Mouse (Mus musculus) heart, postnatal 14 days (tissue): Measurements from ENCODE around the gene C8g. TPM values are rescaled to one million over a fixed set of nuclear protein-coding genes. Genes with fewer than 3 reads are reported as not detected.
A peak's percentile ranks its signal among the peaks of the same experiment; 100 is the strongest.

Source experiments
- DNase-seq, 2 experiments: peaks; one replicate each; pipeline ENCODE4 v3.0.0; 2021 to 2022
- intact Hi-C: fragments of 180-260 bp; cut with DNase I; formaldehyde crosslinking; loops from one replicate; pipeline ENCODE4 v1.15.1; 2025
- total RNA-seq, 2 experiments: library from RNA; stranded (reverse); gene quantifications; 2 replicates each; pipeline ENCODE4 v1.2.3; 2021

C8g gene
- total RNA-seq, 2 experiments from 2014 or later, result 0.51 to 0.98 TPM

GRCm38 (mm10) chr2:25502726-25503125 is 1.2 kb upstream of the C8g start:
- intact Hi-C loops, result no loop called here
- no peak for DNase-seq

DNA sequence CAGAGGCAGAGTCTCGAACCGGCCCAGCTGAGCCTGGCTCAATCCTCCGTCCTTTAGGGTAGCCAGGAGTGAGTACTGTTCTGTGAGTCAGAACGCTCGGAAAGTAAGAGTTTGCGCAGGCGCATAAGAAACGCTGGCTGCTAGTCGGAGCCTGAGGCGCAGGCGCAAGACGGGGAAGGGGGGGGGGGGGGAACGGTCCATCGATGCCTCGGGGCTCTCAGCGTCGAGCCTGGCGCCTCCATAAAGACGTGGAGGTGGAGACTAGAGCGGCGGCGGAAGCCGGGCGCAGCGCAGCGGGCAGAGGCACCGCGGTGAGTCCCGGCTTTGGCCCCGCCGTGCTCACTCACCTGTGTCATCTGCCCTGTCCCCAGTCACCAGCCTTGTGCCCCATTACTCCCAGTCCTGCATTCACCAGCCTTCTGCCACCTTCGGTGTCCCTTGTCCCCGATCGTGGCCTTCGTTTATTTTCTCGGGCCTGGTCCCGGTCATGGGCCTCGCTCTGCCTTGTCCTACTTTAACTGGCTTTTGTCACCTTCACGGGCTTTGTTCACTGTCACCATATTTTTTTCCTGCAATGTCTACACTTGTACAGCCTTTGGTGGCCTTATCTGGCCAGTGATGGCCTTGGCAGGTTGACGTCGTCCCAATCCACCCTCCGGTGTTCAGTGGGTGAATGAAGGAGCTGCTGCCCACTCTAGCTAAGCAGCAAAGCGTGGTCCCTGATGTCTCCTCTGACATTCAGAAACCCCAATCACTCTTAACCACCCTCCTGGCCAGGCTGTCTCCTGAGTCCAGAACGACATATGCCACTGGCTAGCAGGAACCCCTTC is 728 bp downstream of the C8g start, which contains the start of gene Fbxw5:
Gene Fbxw5 (plus strand): TSS at position 175 of the 830 bp plus-strand sequence.
- DNase-seq, result peak; percentile 85 to 86
- intact Hi-C loops, result no loop called here

- intact Hi-C loops, result no loop called here
- no peak for DNase-seq
These were observed 1.4 kb downstream of the C8g start for GRCm38 (mm10) chr2:25500071-25500575.

GRCm38 (mm10) chr2:25498622-25499478 is 2.7 kb downstream of the C8g start:
- intact Hi-C loops, result no loop called here
- DNase-seq, result no peak

DNA sequence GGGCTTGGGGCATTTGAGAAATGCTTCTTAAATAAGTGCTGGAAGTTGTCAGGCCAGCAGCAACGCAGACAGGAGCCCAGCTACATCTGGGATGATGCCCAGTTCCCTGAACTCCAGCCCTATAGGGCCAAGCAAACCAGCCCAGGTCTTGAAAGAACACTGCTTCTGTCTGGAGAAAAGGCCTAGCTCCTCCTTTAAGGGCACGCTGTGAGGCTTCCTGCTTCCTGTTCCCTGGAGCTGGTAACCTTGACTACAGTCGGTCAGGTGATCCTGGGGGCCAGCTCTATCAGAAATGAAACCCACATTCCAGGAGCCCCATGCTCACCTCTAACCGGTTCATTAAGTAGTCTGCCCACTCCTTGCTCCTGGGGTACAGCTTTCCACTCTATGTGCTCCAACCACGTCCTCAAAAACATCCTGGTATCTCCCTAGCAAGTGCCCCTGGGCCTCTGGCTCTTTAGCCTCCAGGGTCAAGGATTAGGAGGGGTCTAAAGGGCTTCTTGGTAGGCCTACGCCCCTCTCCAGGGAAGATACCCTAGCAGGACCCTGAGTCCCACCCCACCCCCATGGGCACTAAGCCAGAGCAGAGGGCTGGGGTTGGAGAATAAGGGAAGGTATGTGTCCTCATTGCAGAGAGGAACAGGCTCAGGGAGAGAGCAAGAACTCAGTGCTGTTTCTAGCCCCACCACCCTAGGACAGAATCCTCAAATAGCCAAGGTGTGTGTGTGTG is 3.5 kb downstream of the C8g start:
- no peak for DNase-seq
- intact Hi-C loops, result no loop called here

DNA sequence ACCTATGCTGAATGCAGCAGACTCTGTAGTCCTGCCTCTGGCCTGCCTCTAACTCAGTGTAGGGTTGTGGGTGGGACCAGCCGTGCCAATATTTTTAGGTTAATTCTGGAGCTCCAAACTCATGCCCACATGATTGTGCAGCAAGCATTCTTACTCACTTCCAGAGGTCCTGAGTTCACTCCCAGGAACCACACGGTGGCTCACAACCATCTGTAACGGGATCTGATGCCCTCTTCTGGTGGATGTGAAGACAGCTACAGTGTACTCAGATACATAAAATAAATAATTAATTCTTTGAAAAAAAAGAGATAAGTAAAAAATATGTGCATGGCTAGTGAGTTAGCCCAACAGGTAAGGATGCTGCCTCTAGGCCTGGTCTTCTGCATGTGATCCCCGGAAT is 5.1 kb downstream of the C8g start:
- intact Hi-C loops, result no loop called here
- DNase-seq, result no peak

DNA sequence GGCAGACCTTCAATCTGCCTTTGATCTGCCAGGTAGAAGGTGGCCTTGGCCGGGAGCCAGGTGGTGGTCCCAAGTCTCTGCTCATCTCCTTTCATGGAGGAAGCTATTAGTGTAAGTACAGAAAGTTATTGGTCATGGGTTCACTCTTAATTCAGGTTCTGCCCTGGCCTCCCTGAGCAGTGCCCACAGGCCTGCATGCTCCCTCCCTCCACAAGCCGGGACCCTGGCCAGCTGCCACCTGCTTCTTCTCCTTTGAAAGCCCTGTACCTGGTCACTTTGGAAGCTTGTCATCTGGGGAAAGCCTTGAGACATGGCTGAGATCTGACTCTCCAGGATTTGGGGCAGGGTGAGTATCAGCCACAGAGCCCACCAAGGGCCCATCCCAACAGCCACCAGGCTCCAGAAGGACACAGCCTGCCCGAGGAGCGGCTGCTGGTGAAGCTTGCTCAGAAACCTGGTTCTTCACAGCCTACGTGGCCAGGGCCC is 8.0 kb downstream of the C8g start, which contains the start of gene Lcn12:
Gene Lcn12 (minus strand): TSS at position 436 of the 486 bp plus-strand sequence.
- DNase-seq, result no peak
- intact Hi-C loops, result no loop called here

DNA sequence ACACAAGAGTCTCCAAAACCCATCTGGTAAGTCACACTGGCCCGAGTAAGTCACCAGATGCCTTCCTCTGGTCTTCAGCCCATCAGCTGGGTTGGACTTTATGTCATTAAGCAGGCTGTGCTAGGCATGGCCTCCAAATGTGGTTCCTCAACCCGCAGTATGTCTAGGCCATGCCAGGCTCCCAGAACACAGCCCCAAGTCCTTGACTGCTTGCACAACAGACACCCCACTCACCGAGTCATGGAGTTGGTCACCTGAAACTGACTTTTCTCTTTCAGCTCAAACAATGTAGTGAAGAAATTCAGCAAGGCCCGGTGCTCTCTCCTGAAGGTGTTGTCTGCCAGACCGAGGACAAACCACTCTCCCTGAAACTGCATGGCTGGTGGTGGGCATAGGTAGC is 8.5 kb downstream of the C8g start:
- DNase-seq, result no peak
- intact Hi-C loops, result no loop called here

- no peak for DNase-seq
These were observed 12.8 kb downstream of the C8g start for GRCm38 (mm10) chr2:25488671-25489068.

DNA sequence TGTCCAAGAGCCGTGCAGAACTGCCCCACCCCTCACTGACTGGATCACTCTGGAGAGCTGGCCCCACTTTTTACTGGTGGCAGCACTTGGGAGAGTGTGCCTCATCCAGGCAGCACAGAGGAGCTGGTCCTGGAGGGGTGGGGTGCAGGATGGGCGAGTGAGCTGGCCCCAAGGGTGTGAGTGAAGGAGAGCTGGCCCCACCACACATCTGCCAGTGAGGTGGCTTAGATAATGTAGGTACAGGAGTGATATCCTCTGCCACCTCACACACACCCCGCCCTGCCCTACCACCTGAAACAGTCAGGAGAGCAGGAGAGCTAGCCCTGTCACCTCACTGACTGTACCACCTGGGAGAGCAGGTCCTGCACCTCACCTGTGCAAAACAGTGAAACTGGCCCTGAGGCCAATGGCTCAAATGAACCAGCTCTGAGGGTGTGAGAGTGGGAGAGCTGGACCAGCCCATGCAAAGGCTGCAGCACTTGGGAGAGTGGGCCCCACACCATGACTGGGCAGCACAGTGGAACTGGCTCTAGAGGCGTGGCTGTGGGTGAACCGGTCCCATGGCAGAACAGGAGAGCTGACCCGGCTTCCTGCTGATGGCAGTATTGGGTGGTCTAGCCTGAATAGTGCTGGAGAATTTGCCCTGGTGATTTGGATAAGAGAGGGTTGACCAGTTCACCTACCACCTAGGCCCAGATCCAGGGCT is 13.4 kb downstream of the C8g start:
- DNase-seq, result no peak
- intact Hi-C loops, result no loop called here

More at GRCm38 (mm10) chr2:25488671-25489068, 12.8 kb downstream of the C8g start:
- intact Hi-C loops, result no loop called here

- intact Hi-C loops, result no loop called here
- no peak for DNase-seq
These were observed 16.4 kb downstream of the C8g start for GRCm38 (mm10) chr2:25484901-25485647.

GRCm38 (mm10) chr2:25482969-25483368 is 18.6 kb downstream of the C8g start:
- peak; percentile 35 to 44 for DNase-seq
- intact Hi-C loops, result loop anchor here (1.0 kb wide), 1 partner anchor 61 kb away; no protein-coding TSS in a partner anchor

DNA sequence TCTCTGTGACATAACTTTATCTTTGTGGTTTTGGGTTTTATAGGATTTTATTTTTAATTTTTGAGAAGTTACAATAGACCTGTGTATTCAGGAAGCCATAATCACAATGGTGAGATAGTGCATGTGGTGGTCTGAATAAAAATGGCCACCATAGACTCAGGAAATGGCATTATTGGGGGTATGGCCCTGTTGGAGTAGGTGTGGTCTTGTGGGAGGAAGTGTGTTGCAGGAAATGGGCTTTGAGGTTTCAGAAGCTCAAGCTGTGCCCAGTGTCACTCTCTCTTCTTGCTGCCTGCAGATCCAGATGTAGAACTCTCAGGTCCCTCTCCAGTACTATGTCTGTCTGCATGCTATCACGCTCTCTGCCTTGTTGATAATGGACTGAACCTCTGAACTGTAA is 21.0 kb downstream of the C8g start:
- no peak for DNase-seq
- intact Hi-C loops, result no loop called here

DNA sequence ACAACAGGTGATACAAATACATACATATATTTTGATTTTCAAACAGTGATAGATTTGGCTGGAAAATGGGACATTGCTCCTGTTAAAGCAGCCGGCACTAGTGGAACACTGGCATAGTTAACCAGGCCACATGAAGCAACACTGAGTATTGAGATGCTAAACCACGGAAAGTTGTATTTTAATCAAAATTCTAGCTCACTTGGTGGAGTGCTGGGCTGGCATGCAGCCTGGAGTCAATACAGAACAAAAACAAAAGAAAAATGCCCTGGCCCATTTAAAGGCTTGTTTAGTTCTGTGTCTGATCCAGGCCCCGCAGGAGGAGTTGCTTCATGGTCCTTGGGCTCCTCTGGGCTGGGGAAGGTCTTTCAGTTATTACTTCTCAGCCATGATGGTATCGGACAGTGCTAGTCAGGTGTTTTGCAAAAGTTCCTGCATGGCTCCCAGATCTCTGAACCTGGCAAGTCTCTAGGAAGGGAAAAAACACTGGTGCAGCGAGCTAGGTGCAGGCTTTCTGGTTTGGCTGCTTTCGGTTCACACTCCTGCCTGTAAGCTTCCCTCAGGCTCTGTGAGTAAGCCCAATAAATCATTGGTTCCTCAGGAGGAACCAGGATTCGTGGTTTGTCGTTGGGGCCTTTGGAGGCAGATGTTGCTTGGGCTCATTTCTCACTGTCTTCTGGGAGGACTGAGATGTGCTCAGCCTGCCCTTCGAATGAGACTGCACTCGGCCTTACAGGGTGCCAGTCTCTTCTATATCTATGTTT is 21.8 kb downstream of the C8g start:
- intact Hi-C loops, result no loop called here

GRCm38 (mm10) chr2:25477967-25478675 is 23.4 kb downstream of the C8g start:
- DNase-seq, result peak; percentile 53 to 63
- intact Hi-C loops, result no loop called here

More for the DNA sequence above, 21.8 kb downstream of the C8g start:
- DNase-seq, result no peak

DNA sequence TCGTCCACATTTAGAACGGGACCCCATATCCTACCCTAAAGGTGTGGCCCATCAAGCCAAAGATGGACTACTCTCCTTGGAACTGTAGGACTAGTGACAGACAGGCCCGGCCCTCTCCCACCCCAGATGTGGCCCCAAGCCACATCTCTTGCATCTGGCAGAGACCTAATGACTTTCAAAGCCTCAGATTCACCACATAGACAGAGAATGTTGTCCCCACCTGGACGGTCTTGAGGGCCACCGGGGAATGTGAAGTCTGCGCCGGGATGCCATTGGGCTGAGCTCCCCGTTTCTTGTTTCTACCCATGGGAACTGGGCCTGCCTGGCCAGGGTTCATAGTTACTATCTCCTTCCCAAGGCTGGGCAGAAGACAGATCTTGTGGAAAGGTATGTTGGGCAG is 24.0 kb downstream of the C8g start:
- intact Hi-C loops, result no loop called here
- DNase-seq, result no peak

GRCm38 (mm10) chr2:25472550-25472949 is 29.0 kb downstream of the C8g start:
- DNase-seq, result no peak
- intact Hi-C loops, result no loop called here

DNA sequence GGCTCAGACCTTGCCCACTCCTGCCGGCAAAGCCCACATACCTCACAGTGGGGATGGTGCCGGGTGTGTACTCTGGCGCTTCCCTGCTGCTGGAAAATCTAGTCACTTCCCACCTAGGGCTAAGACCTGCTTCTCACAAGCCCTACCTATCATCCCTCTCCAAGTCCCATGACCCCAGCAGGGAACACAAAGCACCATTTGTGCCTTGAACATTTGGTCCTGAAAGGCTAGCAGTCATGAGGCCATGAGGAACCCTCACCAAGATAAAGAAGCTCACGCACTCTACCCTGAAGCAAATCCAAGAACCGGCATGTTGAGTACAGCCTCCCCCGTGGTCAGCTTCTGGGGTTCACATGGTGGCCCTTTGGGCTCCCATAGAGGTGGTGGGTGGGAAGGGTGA is 31.6 kb downstream of the C8g start, which contains the start of gene Ptgds:
Gene Ptgds (minus strand): TSS at position 78 of the 400 bp plus-strand sequence.
- intact Hi-C loops, result no loop called here
- no peak for DNase-seq
